Mouse (Mus musculus) MEL (cell line): Measurements from ENCODE around the gene Borcs8. TPM values are rescaled to one million over a fixed set of nuclear protein-coding genes. Genes with fewer than 3 reads are reported as not detected.
A peak's percentile ranks its signal among the peaks of the same experiment; 100 is the strongest.

ENCODE experiments used
- DNase-seq: peaks from one replicate; pipeline ENCODE4 v3.0.0; 2011; ENCODE audit warnings: low read depth, low spot score
- H3K27ac ChIP-seq: 2 replicates; pipeline ENCODE4 v1.5.1; 2012; ENCODE audit warnings: low read depth, mild to moderate bottlenecking, control low read depth, low read length, moderate library complexity; ENCODE audit not compliant: control insufficient read depth
- H3K27me3 ChIP-seq, 2 experiments: fragments of 150-350 bp in 1 of 2; sonication (generic) in 1 of 2; 2 replicates each; pipeline ENCODE4 v1.6.1; 2012; ENCODE audit warnings: low read length in 2 of 2, mild to moderate bottlenecking in 2 of 2, improper control_type of control experiment in 1 of 2, moderate library complexity in 1 of 2; ENCODE audit not compliant: insufficient read depth in 2 of 2, control insufficient read depth in 1 of 2
- H3K36me3 ChIP-seq, 2 experiments: 2 replicates each; pipeline ENCODE4 v1.6.1; 2012 to 2014; ENCODE audit warnings: low read length in 2 of 2, improper control_type of control experiment in 1 of 2, inconsistent platforms in 1 of 2, mild to moderate bottlenecking in 1 of 2; ENCODE audit not compliant: insufficient read depth in 2 of 2, control insufficient read depth in 1 of 2
- H3K4me1 ChIP-seq, 2 experiments: fragments of 150-350 bp in 1 of 2; sonication (generic) in 1 of 2; 2 replicates each; pipeline ENCODE4 v1.6.1; 2012; ENCODE audit warnings: low read length in 2 of 2, improper control_type of control experiment in 1 of 2, mild to moderate bottlenecking in 1 of 2; ENCODE audit not compliant: insufficient read depth in 2 of 2, control insufficient read depth in 1 of 2
- H3K4me3 ChIP-seq, 2 experiments: fragments of 150-350 bp in 1 of 2; sonication (generic) in 1 of 2; 2 replicates each; pipeline ENCODE4 v1.5.1; 2012; ENCODE audit warnings: low read depth in 2 of 2, low read length in 2 of 2, mild to moderate bottlenecking in 2 of 2, moderate library complexity in 2 of 2, control low read depth in 1 of 2, improper control_type of control experiment in 1 of 2; ENCODE audit not compliant: control insufficient read depth in 1 of 2, insufficient read depth in 1 of 2
- H3K79me2 ChIP-seq: 2 replicates; pipeline ENCODE4 v1.6.1; 2012; ENCODE audit warnings: mild to moderate bottlenecking, low read length, moderate library complexity; ENCODE audit not compliant: control insufficient read depth, poor library complexity, insufficient read depth
- H3K9ac ChIP-seq: 2 replicates; pipeline ENCODE4 v1.6.1; 2012; ENCODE audit warnings: low read depth, mild to moderate bottlenecking, control low read depth, low read length, moderate library complexity; ENCODE audit not compliant: control insufficient read depth, poor library complexity, severe bottlenecking
- H3K9me3 ChIP-seq: fragments of 150-350 bp; sonication (generic); replicated peaks from 2 replicates; pipeline ENCODE4 v1.6.1; 2012; ENCODE audit warnings: mild to moderate bottlenecking, low read length, improper control_type of control experiment, moderate library complexity; ENCODE audit not compliant: insufficient read depth
- BHLHE40 ChIP-seq: IDR thresholded peaks from 2 replicates; pipeline ENCODE4 v1.6.1; 2012; ENCODE audit warnings: low read depth, mild to moderate bottlenecking, inconsistent platforms, low read length, improper control_type of control experiment, borderline replicate concordance
- EP300 ChIP-seq, 2 experiments: IDR thresholded peaks; 2 replicates each; pipeline ENCODE4 v1.6.1; 2011; ENCODE audit warnings: improper control_type of control experiment in 2 of 2, low read length in 2 of 2, low read depth in 1 of 2, mild to moderate bottlenecking in 1 of 2
- MXI1 ChIP-seq: IDR thresholded peaks from 2 replicates; pipeline ENCODE4 v1.6.1; 2011; ENCODE audit warnings: mild to moderate bottlenecking, low read depth, low read length, improper control_type of control experiment
- MYC ChIP-seq: IDR thresholded peaks from 2 replicates; pipeline ENCODE4 v1.6.1; 2011; ENCODE audit warnings: low read depth, mild to moderate bottlenecking, low read length, improper control_type of control experiment, moderate library complexity
- NELFE ChIP-seq: IDR thresholded peaks from 2 replicates; pipeline ENCODE4 v1.6.1; 2011; ENCODE audit warnings: low read depth, low read length, improper control_type of control experiment
- NRF1 ChIP-seq: IDR thresholded peaks from 2 replicates; pipeline ENCODE4 v1.6.1; 2014; ENCODE audit warnings: low read depth, mild to moderate bottlenecking, inconsistent platforms, low read length, improper control_type of control experiment, moderate library complexity; ENCODE audit not compliant: poor library complexity, insufficient read depth, severe bottlenecking
- POLR2AphosphoS2 ChIP-seq: IDR thresholded peaks from 2 replicates; pipeline ENCODE4 v1.6.1; 2011; ENCODE audit warnings: low read length, improper control_type of control experiment
- RAD21 ChIP-seq: IDR thresholded peaks from 2 replicates; pipeline ENCODE4 v1.6.1; 2011; ENCODE audit warnings: mild to moderate bottlenecking, low read depth, low read length, improper control_type of control experiment
- RCOR1 ChIP-seq: IDR thresholded peaks from 2 replicates; pipeline ENCODE4 v1.6.1; 2012; ENCODE audit warnings: low read depth, mild to moderate bottlenecking, inconsistent platforms, low read length, improper control_type of control experiment
- TBP ChIP-seq: IDR thresholded peaks from 2 replicates; pipeline ENCODE4 v1.8.0; 2011; ENCODE audit warnings: low read depth, low read length, improper control_type of control experiment
- UBTF ChIP-seq: IDR thresholded peaks from 2 replicates; pipeline ENCODE4 v1.6.1; 2012; ENCODE audit warnings: low read depth, mild to moderate bottlenecking, inconsistent platforms, low read length, improper control_type of control experiment, moderate library complexity, borderline replicate concordance; ENCODE audit not compliant: insufficient read depth
- ZNF384 ChIP-seq: IDR thresholded peaks from 2 replicates; pipeline ENCODE4 v1.6.1; 2012; ENCODE audit warnings: low read depth, mild to moderate bottlenecking, inconsistent platforms, low read length, improper control_type of control experiment
- polyA plus RNA-seq, 2 experiments: library from polyadenylated mRNA; stranded (reverse) in 1 of 2; unstranded in 1 of 2; fragments of >175 nt in 1 of 2; fragments of >200 nt in 1 of 2; gene quantifications; 2 replicates each; pipeline versions ENCODE4 v1.2.1 to v1.2.4; 2012; ENCODE audit warnings: low replicate concordance in 2 of 2, low read depth in 1 of 2; ENCODE audit not compliant: insufficient read length in 2 of 2, insufficient read depth in 1 of 2, missing spikeins in 1 of 2
- total RNA-seq: library from RNA; depleted of rRNA; stranded (reverse); fragments of 300-350 nt; gene quantifications from 2 replicates; pipeline ENCODE4 v1.2.3, GENCODE M21; 2012

Borcs8 gene
- total and polyA plus RNA-seq, 3 experiments = 49.5 to 73.0 TPM; not detected in 1

DNA sequence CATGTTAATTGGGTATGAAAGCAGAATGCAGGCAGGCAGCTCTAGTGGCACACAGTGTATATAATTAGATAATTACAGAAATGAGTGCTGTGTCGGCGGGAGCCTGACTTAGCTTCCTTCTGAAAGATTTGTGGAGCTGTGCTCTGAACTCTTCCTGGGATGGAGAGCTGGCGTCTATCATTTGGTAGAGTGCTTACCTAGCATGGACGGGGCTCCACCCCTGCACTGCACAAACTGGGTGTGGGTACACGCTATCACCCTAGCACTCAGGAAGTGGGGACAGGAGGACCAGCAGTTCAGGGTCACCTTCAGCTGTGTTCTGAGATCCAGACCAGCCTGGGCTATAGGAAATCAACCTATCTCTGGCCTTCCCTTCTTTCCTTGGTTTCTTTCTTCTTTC is 34.0 kb downstream of the Borcs8 start:
- peak overlapping the region; percentile 17 for H3K9ac ChIP-seq
- H3K79me2 ChIP-seq = peaks cover 10% of the 10 kb centered on the region
- H3K27me3 ChIP-seq = no peaks in the 10 kb centered on the region
- H3K4me3 ChIP-seq = peak overlapping the region; percentile 66 to 82; a peak in 2 of 4 replicates
- no peak overlapping the region for H3K27ac ChIP-seq
- TF ChIP-seq EP300 (IDR thresholded peaks at IDR 0.05; ENCODE audit: low read depth in 1 of 2, low read length in 2 of 2) (0 out of 4 replicates have a peak, but pooled peaks of 1 of the 2 experiments have one; percentile 9), UBTF (no peak), NELFE (no peak)
- peaks cover 7 to 17% of the 10 kb centered on the region in 2 experiments for H3K4me1 ChIP-seq
- H3K9me3 ChIP-seq = no peaks in the 10 kb centered on the region
- peak; percentile 37 for DNase-seq
- H3K36me3 ChIP-seq = peaks cover 0 to 10% of the 10 kb centered on the region in 2 experiments; a peak in 2 of 4 replicates

- no peaks in the 10 kb centered on the region for H3K9me3 ChIP-seq
- no peaks in the 10 kb centered on the region for H3K27me3 ChIP-seq
- H3K9ac ChIP-seq = no peak overlapping the region
- TF ChIP-seq RAD21 (no peak), POLR2AphosphoS2 (no peak), TBP (no peak), RCOR1 (no peak), NRF1 (no peak), EP300 (IDR thresholded peaks at IDR 0.05; ENCODE audit: low read depth in 1 of 2, low read length in 2 of 2) (no peak)
- H3K4me3 ChIP-seq = no peak overlapping the region
- H3K27ac ChIP-seq = no peak overlapping the region
- peaks cover 0 to 10% of the 10 kb centered on the region in 2 experiments; a peak in 2 of 4 replicates for H3K36me3 ChIP-seq
- H3K79me2 ChIP-seq = peaks cover 10% of the 10 kb centered on the region
- no peak for DNase-seq
- H3K4me1 ChIP-seq = peaks cover 7 to 17% of the 10 kb centered on the region in 2 experiments
Observed at GRCm38 (mm10) chr8:70174079-70174478, 34.8 kb downstream of the Borcs8 start.

GRCm38 (mm10) chr8:70178231-70178630 is 38.9 kb downstream of the Borcs8 start:
- H3K4me3 ChIP-seq = no peak overlapping the region
- H3K9ac ChIP-seq = no peak overlapping the region
- no peak for TF ChIP-seq BHLHE40
- TF ChIP-seq MXI1 = no peak
- TF ChIP-seq TBP = peak; percentile 86
- peak; percentile 87 for TF ChIP-seq ZNF384
- TF ChIP-seq POLR2AphosphoS2 = no peak
- TF ChIP-seq MYC = no peak
- peaks cover 5% of the 10 kb centered on the region for H3K79me2 ChIP-seq
- H3K27ac ChIP-seq = no peak overlapping the region
- H3K9me3 ChIP-seq = no peaks in the 10 kb centered on the region
- peak; percentile 39 for DNase-seq
- peaks cover 10 to 19% of the 10 kb centered on the region in 2 experiments for H3K4me1 ChIP-seq
- H3K36me3 ChIP-seq = peaks cover 0 to 14% of the 10 kb centered on the region in 2 experiments; a peak in 2 of 4 replicates
- no peaks in the 10 kb centered on the region for H3K27me3 ChIP-seq
